Mouse (Mus musculus) lung, adult 2 months (tissue): Measurements from ENCODE around the gene Emc3.

Experiments used
- CTCF ChIP-seq: fragments of 200-500 bp; IDR thresholded peaks from 2 replicates; pipeline ENCODE4 v1.5.1; 2011; ENCODE audit warnings: mild to moderate bottlenecking, low read length, control low read depth; ENCODE audit not compliant: insufficient read depth
- POLR2A ChIP-seq: fragments of 200-500 bp; IDR thresholded peaks from 2 replicates; pipeline ENCODE4 v1.6.1; 2011; ENCODE audit warnings: low read depth, mild to moderate bottlenecking, control low read depth, low read length, borderline replicate concordance; ENCODE audit errors: extremely low read depth

- TF ChIP-seq CTCF (peak; percentile 54), POLR2A (peak; percentile 36; the same call in 1 of the 2 replicates)
Measured at GRCm38 (mm10) chr6:113494258-113494788, 37.1 kb downstream of the Emc3 start.
